Mouse (Mus musculus): ENCODE results near the gene Best2. TPM values are rescaled to one million over a fixed set of nuclear protein-coding genes. Genes with fewer than 3 reads are reported as not detected.

Best2 gene
- total RNA-seq (2022) = not detected

DNA sequence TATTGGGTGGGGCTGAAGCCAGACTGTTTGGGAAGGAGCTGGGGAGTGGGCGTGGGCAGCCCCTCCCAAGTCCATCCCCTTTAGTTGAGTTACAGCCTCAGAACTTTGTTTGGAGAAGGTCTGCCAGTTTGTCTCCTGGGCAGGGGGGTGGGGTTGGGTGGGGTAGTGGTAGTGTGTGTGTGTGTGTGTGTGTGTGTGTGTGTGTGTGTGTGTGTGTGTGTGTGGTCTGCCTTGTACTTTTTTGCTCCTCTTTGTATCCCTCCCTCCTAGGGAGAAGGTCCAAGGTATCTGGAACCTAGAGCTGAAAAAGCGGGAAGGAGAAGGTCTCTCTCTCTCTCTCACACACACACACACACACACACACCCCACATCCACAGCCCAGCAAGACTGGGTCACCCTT is at the start of gene Best2:
Best2 (minus strand) TSS at position 101 of the 400 bp plus-strand sequence.
- DNase-seq (ENCODE audit: low spot score in 2 of 2) = no peak

GRCm38 (mm10) chr8:85062603-85063002 is 48.3 kb upstream of the Best2 start:
- DNase-seq (ENCODE audit: low spot score in 2 of 2) = no peak

GRCm38 (mm10) chr8:85059879-85060616 is 45.7 kb upstream of the Best2 start, which contains the start of gene Fbxw9:
Gene Fbxw9, plus strand, starts transcription at chr8:85060055.
- peak; percentile 84 to 91 for DNase-seq (ENCODE audit: low spot score in 2 of 2)

GRCm38 (mm10) chr8:85057367-85057766 is 43.0 kb upstream of the Best2 start:
- no peak for DNase-seq (ENCODE audit: low spot score in 2 of 2)

DNA sequence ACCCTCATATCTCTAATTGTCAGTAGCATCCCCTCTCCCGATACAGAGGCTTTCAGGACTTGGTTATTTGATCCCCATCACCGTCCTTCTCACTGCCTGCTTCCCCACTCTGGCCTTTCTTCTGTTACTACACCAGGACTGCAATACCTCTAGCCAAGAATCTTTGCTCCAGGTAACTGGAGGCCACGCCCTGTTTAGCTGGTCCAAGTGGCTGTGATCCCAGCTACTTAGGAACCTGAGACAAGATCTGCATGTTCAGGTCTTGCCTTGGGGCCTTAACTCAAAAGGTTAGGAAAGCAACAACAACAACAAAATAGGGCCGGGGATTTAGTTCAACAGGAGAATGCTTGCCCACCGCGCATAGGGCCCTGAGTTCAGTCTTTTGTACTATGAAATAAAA is 29.3 kb upstream of the Best2 start:
- DNase-seq (ENCODE audit: low spot score in 2 of 2) = no peak

GRCm38 (mm10) chr8:85037681-85038531 is 23.6 kb upstream of the Best2 start:
- peak; percentile 57 to 59 for DNase-seq (ENCODE audit: low spot score in 2 of 2)

GRCm38 (mm10) chr8:85037366-85037680 is 23.0 kb upstream of the Best2 start:
- DNase-seq (ENCODE audit: low spot score in 2 of 2) = no peak

DNA sequence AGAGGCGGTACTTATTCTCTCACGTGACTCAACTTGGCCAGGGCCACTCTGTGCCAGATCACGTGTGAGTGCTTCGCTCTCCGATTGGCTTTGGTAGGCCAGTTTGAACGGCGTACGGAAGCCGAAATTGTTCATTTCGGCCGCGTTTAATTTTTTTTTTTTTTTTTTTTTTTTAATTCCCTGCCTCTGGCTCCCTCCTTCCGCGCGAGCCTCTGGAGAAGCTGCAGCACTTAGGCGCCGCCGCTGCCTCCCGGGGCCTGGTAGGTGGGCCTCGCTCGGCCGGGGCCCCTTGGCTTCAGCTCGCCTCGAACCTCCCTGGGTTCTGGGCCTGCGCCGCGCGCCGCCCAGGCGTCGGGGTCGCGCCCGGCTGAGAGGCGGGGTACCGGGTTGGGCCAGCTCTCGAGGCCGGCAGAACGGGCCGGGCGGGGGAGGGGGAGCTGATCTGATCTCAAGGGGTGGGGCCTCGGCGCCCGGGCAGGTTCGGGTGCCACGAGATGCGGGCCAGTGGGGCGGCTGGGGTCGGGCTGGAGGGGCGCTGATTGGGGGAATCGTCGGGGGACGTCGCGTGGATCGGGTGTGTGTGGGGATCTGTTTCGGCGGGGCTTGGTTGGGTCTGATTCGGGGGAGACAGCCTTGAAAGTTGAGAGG is 22.5 kb upstream of the Best2 start, which contains the start of gene Tnpo2:
Tnpo2 (plus strand) TSS at position 198 of the 648 bp plus-strand sequence.
- DNase-seq (ENCODE audit: low spot score in 2 of 2) = peak; percentile 72 to 95

DNA sequence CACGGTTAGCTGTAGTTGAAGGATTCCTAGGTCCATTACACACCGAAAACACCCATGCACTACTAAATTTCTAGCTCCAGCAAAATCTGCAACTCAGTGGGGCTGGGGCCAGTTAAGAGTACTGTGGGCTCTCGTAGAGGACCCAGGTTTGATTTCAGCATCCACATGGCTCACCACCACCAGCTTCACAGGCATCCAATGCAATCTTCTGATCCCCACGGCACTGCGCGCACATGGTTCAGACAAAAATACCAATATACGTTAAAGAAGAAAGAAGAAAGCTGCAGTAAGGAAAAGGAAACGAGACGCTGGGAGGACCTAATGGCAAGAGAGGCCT is 22.0 kb upstream of the Best2 start:
- DNase-seq (ENCODE audit: low spot score in 2 of 2) = no peak

DNA sequence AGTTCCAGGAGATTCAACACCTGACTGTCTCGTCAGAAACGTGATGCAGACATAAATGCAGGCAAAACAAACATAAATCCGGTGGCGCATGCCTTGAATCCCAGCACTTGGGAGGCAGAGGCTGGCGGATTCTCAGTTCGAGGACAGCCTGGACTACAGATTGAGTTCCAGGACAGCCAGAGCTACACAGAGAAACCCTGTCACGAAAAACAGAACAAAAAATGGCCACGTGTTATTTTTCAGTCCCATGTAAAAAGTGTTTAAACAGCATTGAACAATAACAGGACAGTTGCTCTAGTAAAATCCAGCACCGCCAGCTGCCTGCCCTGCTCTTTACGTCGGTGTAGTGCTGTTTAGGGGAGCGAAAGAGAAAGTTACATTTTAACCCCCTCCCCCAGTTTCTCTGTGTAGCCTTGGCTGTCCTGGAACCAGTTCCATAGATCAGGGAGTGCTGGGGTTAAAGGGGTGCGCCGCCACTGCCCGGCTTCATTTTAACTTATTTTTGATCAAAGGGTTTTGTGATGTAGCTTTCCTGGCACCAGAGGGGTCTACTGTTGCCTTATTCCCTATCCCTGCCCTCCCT is 21.5 kb upstream of the Best2 start:
- no peak for DNase-seq (ENCODE audit: low spot score in 2 of 2)

DNA sequence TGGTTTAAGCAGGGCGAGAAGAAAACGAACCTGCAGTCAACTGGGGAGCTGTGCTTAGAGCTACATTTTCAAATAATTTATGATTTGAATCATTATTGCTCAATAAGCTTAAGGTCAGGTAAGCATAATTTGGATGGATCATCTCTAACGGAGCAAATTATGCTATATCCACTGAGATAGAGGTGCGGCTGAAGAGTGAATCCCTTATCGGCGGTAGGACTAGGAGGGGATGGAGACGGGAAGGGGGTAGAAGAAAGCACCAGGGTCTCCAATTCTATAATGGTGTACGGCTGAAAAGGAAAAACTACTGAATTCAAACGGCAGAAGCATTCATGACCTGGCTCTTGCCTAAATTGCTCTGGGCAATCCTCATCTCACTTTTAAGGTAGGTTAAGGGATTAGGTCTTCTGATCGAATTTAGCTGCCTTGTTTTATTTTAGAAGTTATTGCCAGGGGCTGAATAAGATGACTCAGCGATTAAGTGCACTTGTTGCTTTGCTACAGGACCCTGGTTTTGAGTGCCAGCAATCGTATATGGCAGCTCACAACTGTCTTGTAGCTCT is 20.9 kb upstream of the Best2 start:
- DNase-seq (ENCODE audit: low spot score in 2 of 2) = no peak

- peak in 1 of 2 experiments; percentile 61 for DNase-seq (ENCODE audit: low spot score in 2 of 2)
Measured at GRCm38 (mm10) chr8:85034764-85035163, 20.4 kb upstream of the Best2 start.

- DNase-seq (ENCODE audit: low spot score in 2 of 2) = no peak
Measured at GRCm38 (mm10) chr8:85033867-85034266, 19.5 kb upstream of the Best2 start.

DNA sequence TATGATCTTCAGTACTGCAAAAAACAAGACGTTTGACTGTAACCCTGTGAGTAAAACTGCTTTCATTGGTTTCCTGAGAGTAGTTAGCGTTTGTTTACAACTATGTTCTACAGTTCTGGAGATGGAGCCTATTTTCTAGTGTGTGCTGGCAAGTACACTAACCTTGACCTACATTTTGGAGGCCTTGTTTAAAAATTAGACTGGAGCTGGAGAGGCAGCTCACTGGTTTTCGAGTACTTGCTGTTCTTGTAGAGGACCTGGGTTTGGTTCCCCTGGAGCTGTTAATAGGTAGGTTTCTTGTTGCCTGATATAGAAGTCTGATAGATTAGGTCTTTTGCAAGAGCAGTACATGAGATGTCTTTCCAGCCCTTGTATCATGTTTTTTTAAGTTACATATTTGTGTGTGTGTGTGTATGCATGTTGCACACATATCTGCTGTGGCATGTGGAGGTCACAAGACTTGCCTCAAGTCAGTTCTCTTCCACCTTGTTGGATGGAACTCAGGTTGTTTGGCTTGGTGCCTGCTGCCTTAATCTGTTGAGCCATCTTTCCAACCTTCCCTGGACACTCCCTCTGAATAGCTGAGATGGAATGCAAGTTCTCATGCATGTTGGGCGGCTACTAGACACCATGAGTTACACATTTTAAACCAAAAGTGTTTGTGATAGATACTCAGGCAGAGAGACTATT is 18.4 kb upstream of the Best2 start:
- no peak for DNase-seq (ENCODE audit: low spot score in 2 of 2)

- no peak for DNase-seq (ENCODE audit: low spot score in 2 of 2)
Measured at GRCm38 (mm10) chr8:85029271-85029670, 14.9 kb upstream of the Best2 start.

GRCm38 (mm10) chr8:85027922-85028321 is 13.6 kb upstream of the Best2 start:
- no peak for DNase-seq (ENCODE audit: low spot score in 2 of 2)

- no peak for DNase-seq (ENCODE audit: low spot score in 2 of 2)
Measured at GRCm38 (mm10) chr8:85027516-85027855, 13.2 kb upstream of the Best2 start.

GRCm38 (mm10) chr8:85026670-85027515 is 12.6 kb upstream of the Best2 start, which contains the start of gene Trir:
Gene Trir, plus strand, starts transcription at chr8:85026823.
- DNase-seq (ENCODE audit: low spot score in 2 of 2) = peak; percentile 92 to 95

DNA sequence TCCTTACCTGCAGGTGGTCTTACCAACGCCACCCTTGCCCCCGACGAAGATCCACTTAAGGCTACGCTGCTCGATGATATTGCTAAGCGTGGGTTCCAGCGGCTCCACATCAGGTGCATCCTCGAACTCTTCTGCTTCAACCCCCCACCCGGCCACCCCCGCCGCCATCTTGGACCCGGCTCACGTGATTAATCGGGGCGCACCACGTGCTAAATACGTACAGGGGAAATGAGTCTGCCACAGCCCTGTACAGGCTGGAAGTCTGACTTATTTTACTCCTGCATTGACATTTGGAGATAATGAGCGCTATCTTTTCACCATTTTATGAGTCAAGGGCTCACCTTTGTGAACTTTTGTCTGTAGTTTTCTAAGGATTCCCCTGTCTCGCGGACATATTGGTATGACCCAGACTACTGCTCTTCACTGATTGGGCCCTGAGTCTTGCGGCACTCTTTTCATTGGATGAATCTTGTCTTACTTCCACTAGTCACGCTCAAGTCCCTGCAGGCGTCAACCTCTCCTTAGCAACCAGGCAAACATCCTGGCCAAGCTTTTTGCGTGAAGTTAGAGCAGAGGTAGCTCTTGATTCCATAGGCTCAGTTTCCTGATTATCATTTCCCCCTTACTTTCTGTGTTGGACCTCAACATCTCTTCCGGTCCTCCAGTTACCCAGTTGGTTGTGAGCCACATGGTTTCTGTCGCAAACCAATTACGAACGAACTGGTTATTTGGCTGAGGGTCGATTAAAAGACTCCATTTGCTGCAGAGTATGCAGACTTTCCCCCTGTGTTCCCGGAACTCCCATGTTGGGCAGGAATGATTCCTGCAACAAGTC is 11.0 kb upstream of the Best2 start, which contains the start of gene Asna1:
Asna1 (minus strand) TSS at position 184 of the 835 bp plus-strand sequence.
- peak; percentile 76 to 87 for DNase-seq (ENCODE audit: low spot score in 2 of 2)

Measured in left cerebral cortex, adult 8-10 months (tissue).